Comparison of ENCODE assay signal across 21 mouse cellular contexts in genomic region chr14:17812414-17812813, GRCm38 (mm10).
DNase-seq lines count a peak whose midpoint lies in the region; ATAC-seq lines count a peak whose summit lies in the region.
"Had no signal": no experiment of that assay in that cellular context is flagged by ENCODE, and none has a peak within 500 bp of the region (broad histone marks: within the 10 kb centered on the region; RNA-seq: fewer than 3 reads in every experiment).

No protein-coding gene starts in this region.

- no peak for ATAC-seq in limb, embryonic 11.5 days (ENCODE audit: insufficient number of reproducible peaks, low FRiP score, low TSS enrichment, low read depth)
- ATAC-seq in granulocyte monocyte progenitor cell, adult 5-6 weeks (replicated peaks; ENCODE audit: poor library complexity, severe bottlenecking): peak; percentile 77
- ATAC-seq in megakaryocyte progenitor cell, adult 5-6 weeks (replicated peaks; ENCODE audit: poor library complexity): peak; percentile 64
- ATAC-seq: activated CD4-positive, CD25-positive, alpha-beta regulatory T cell, adult 4 months; CD4-positive, CD25-positive, alpha-beta regulatory T cell, adult 4 months; Patski had no signal

- peak; percentile 18 for DNase-seq in limb, embryonic 11.5 days (ENCODE audit: low spot score)
- no peak for DNase-seq in limb, embryonic 10.5 days (ENCODE audit: low spot score)
- DNase-seq in layer of hippocampus, adult 11-12 months (ENCODE audit: low spot score): no peak
- no peak for DNase-seq in urinary bladder, adult 18-20 months (ENCODE audit: low spot score in 2 of 2)
- DNase-seq: adrenal gland, adult 2 months; adrenal gland, adult 8-10 months; adrenal gland, postnatal 10 days; adrenal gland, postnatal 14 days; adrenal gland, postnatal 25 days; adrenal gland, postnatal 36 days; B cell, adult 2 months; cerebellum, adult 11 months; cerebellum, adult 11-12 months; cerebellum, adult 18-20 months had no signal

- WGBS in limb, embryonic 11.5 days: 79% methylated on average over 5 of the region's 5 CpGs
- WGBS in limb, embryonic 10.5 days: 85% methylated on average over 5 of the region's 5 CpGs

- no peaks in the 10 kb centered on the region for H3K9me3 ChIP-seq in limb, embryonic 11.5 days (ENCODE audit: control insufficient read depth, low read length)
- no peaks in the 10 kb centered on the region for H3K9me3 ChIP-seq in limb, embryonic 10.5 days (replicated peaks)
- H3K9me3 ChIP-seq: G1E had no signal

- no peak overlapping the region for H3K4me3 ChIP-seq in limb, embryonic 11.5 days (ENCODE audit: low read depth, low read length)
- no peak overlapping the region for H3K4me3 ChIP-seq in limb, embryonic 10.5 days

- no peaks in the 10 kb centered on the region for H3K4me1 ChIP-seq in limb, embryonic 11.5 days (ENCODE audit: control insufficient read depth, insufficient read depth, low read length)
- no peaks in the 10 kb centered on the region for H3K4me1 ChIP-seq in limb, embryonic 10.5 days

- H3K4me2 ChIP-seq in limb, embryonic 11.5 days (ENCODE audit: low read depth, severe bottlenecking): no peak overlapping the region

- no peaks in the 10 kb centered on the region for H3K36me3 ChIP-seq in limb, embryonic 11.5 days (ENCODE audit: control insufficient read depth, insufficient read depth, low read length)
- no peaks in the 10 kb centered on the region for H3K36me3 ChIP-seq in limb, embryonic 10.5 days
- H3K36me3 ChIP-seq: G1E had no signal

- H3K27me3 ChIP-seq in limb, embryonic 11.5 days (ENCODE audit: control insufficient read depth, insufficient read depth, low read length): no peaks in the 10 kb centered on the region
- H3K27me3 ChIP-seq in limb, embryonic 10.5 days (ENCODE audit: low read depth, poor library complexity, severe bottlenecking): no peaks in the 10 kb centered on the region
- H3K27me3 ChIP-seq: CH12.LX, Patski had no signal

- no peak overlapping the region for H3K9ac ChIP-seq in limb, embryonic 11.5 days (ENCODE audit: low read length)

- no peak overlapping the region for H3K27ac ChIP-seq in limb, embryonic 11.5 days (replicated peaks; ENCODE audit: low read depth, low read length)
- no peak overlapping the region for H3K27ac ChIP-seq in limb, embryonic 10.5 days
